Mouse (Mus musculus) erythroblast, embryonic 14.5 days (primary cell): ENCODE results near the gene Serpinh1. TPM values are rescaled to one million over a fixed set of nuclear protein-coding genes. Genes with fewer than 3 reads are reported as not detected.

Experiments used
- H3K27me3 ChIP-seq: 2 replicates; pipeline ENCODE4 v1.6.1; 2012; ENCODE audit warnings: inconsistent platforms; ENCODE audit not compliant: control insufficient read depth
- H3K36me3 ChIP-seq: 2 replicates; pipeline ENCODE4 v1.6.1; 2012; ENCODE audit warnings: mild to moderate bottlenecking, inconsistent platforms; ENCODE audit not compliant: control insufficient read depth
- H3K4me1 ChIP-seq: 2 replicates; pipeline ENCODE4 v1.6.1; 2012; ENCODE audit warnings: inconsistent platforms; ENCODE audit not compliant: control insufficient read depth
- H3K4me3 ChIP-seq: replicated peaks from 2 replicates; pipeline ENCODE3; 2012; ENCODE audit warnings: moderate library complexity, mild to moderate bottlenecking, inconsistent platforms
- H3K9me3 ChIP-seq: 2 replicates; pipeline ENCODE4 v1.6.1; 2012; ENCODE audit warnings: low read length, inconsistent platforms, mixed read lengths; ENCODE audit not compliant: control insufficient read depth
- GATA1 ChIP-seq: IDR thresholded peaks from 2 replicates; pipeline ENCODE4 v1.6.1; 2012; ENCODE audit warnings: low read length, inconsistent platforms, mixed read lengths
- TAL1 ChIP-seq: IDR thresholded peaks from 3 replicates; pipeline ENCODE4 v1.6.1; 2012; ENCODE audit warnings: low read length, inconsistent platforms, mixed read lengths
- polyA plus RNA-seq: library from polyadenylated mRNA; stranded (reverse); fragments of >175 nt; gene quantifications from 2 replicates; pipeline ENCODE4 v1.2.3, GENCODE M21; 2012

Gene Serpinh1
- polyA plus RNA-seq, 1 experiment, result 0.21 TPM

DNA sequence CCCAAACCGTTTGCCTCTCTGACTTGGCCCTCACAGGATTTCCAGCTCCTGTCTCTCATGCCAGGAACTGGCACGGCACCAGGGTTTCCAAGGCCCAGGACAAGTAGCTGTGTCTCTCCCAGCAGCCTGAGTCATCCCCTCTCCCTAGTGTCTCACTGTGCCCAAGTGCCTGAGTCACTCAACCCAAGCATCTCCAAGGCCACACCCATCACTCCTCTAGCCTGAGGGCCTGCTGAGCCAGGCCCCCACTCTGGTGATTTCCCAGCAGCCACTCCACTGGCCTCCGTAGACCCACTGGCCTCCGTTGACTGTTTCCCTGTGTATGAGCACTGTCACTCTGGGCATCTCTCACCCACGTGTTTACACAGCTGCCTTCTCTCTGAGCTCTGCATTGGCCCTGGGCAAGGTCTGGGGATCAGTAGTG lies 48.1 kb downstream of the Serpinh1 start:
- H3K4me1 ChIP-seq, result no peaks in the 10 kb centered on the region
- TF ChIP-seq TAL1 (no peak), GATA1 (no peak)
- H3K27me3 ChIP-seq, result no peaks in the 10 kb centered on the region
- H3K9me3 ChIP-seq, result no peaks in the 10 kb centered on the region
- H3K36me3 ChIP-seq, result no peaks in the 10 kb centered on the region
- H3K4me3 ChIP-seq, result no peak overlapping the region

DNA sequence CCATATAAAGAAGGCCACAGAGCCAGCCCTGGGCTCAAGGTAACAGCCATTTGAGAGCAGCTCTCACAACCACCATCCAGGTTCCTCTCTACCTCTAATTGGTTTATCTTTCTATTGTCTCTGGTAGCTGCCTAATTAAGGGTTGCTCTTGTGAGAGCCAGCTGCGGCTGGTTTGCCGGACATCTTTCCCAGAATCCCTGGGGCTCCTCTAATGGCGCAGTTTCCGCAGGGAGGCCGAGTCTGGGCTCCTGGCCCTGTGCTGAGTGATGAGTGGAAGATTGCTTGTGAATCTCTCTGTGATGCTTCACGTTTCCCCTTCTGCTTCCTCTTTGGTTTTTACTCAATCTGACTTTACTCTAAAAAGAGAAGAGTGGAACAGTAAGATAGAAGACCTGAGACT lies 49.0 kb downstream of the Serpinh1 start:
- TF ChIP-seq GATA1 (no peak), TAL1 (no peak)
- Histone ChIP-seq H3K9me3 (no peaks in the 10 kb centered on the region), H3K27me3 (no peaks in the 10 kb centered on the region), H3K4me1 (no peaks in the 10 kb centered on the region), H3K36me3 (no peaks in the 10 kb centered on the region), H3K4me3 (no peak overlapping the region)

- no peaks in the 10 kb centered on the region for H3K36me3 ChIP-seq
- TF ChIP-seq TAL1 (no peak), GATA1 (no peak)
- H3K27me3 ChIP-seq, result no peaks in the 10 kb centered on the region
- no peak overlapping the region for H3K4me3 ChIP-seq
- H3K4me1 ChIP-seq, result no peaks in the 10 kb centered on the region
- no peaks in the 10 kb centered on the region for H3K9me3 ChIP-seq
Observed at GRCm38 (mm10) chr7:99300650-99301175, 52.3 kb downstream of the Serpinh1 start.

Other genes starting within 250 kb of the Serpinh1 start
- 0.36 and 0.43 TPM in 2 replicates for gene Uvrag, start 212.1 kb downstream of the Serpinh1 start, polyA plus RNA-seq
- gene Dgat2, start 170.5 kb downstream of the Serpinh1 start, polyA plus RNA-seq, result 0.08 and 0.21 TPM in 2 replicates
- gene Mogat2, start 114.6 kb downstream of the Serpinh1 start, polyA plus RNA-seq, result not detected in 2 replicates
- not detected in 2 replicates for gene Map6, start 85.8 kb downstream of the Serpinh1 start, polyA plus RNA-seq
- gene Gdpd5, start 28.2 kb upstream of the Serpinh1 start, polyA plus RNA-seq, result 0.03 and 0.09 TPM in 2 replicates
- not detected in 2 replicates for gene Klhl35, start 112.8 kb upstream of the Serpinh1 start, polyA plus RNA-seq
- 40.9 and 83.1 TPM in 2 replicates for gene Rps3, start 130.5 kb upstream of the Serpinh1 start, polyA plus RNA-seq
- gene Arrb1, start 182.2 kb upstream of the Serpinh1 start, polyA plus RNA-seq, result 28.5 and 33.1 TPM in 2 replicates